16 mouse cellular contexts compared by ENCODE assay signal in the genomic region with DNA sequence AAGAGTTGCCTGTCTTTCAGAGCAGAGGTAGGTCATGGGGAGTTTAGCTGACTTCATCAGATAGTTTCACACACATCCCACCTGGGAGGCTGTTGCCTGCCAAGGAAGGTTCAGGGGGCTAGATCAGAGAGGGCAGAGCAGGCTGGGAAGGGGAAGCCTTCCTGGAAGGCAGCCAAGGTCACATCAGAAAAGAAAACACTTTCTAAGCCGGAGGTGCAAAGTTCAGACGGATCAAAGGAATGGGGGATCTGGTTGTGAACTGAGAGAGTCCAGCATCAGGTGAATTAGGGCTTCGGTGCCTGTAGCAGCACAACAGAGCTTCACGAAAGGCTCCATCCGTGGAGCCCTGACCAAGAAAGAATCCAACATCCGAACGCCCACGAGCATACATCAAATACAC.
DNase-seq lines count a peak whose midpoint lies in the region; TF ChIP-seq lines count a peak whose summit lies in the region.
"Had no signal": no experiment of that assay in that cellular context is flagged by ENCODE, and none has a peak within 500 bp of the region (broad histone marks: within the 10 kb centered on the region; RNA-seq: fewer than 3 reads in every experiment).

No protein-coding gene starts in this region.

- WGBS in small intestine, adult 2 months = 15% methylated on average over 8 of the region's 8 CpGs

- H3K4me1 ChIP-seq in small intestine, adult 2 months (ENCODE audit: control insufficient read depth, insufficient read depth, insufficient read length, low read length) = peaks cover 17% of the 10 kb centered on the region; the same call in 1 of the 2 replicates
- H3K4me1 ChIP-seq: limb, embryonic 15.5 days had no signal

- H3K4me3 ChIP-seq in small intestine, adult 2 months (ENCODE audit: low read depth, low read length) = no peak overlapping the region
- H3K4me3 ChIP-seq: heart, embryonic 13.5 days; limb, embryonic 15.5 days; midbrain, embryonic 13.5 days had no signal

- peak overlapping the region; percentile 24; the same call in 1 of the 2 replicates for H3K27ac ChIP-seq in small intestine, adult 2 months (ENCODE audit: insufficient read depth, low read depth, low read length)
- H3K27ac ChIP-seq: heart, embryonic 13.5 days; limb, embryonic 15.5 days; macrophage; midbrain, embryonic 13.5 days had no signal

- H3K27me3 ChIP-seq in small intestine, adult 2 months (ENCODE audit: control insufficient read depth, insufficient read depth, low read length) = no peaks in the 10 kb centered on the region
- H3K27me3 ChIP-seq: CH12.LX; heart, embryonic 13.5 days; limb, embryonic 15.5 days had no signal

- no peaks in the 10 kb centered on the region for H3K36me3 ChIP-seq in small intestine, adult 2 months (ENCODE audit: control insufficient read depth, insufficient read depth, low read length)
- H3K36me3 ChIP-seq: heart, embryonic 13.5 days; limb, embryonic 15.5 days; midbrain, embryonic 13.5 days had no signal

- TF ChIP-seq CTCF in small intestine, adult 2 months (IDR thresholded peaks at IDR 0.05; ENCODE audit: extremely low read depth, insufficient read length, insufficient replicate concordance, low read depth, low read length) = no peak

- DNase-seq in adrenal gland, postnatal 10 days = peak; percentile 23
- no peak for DNase-seq in adrenal gland, postnatal 25 days
- DNase-seq in kidney, adult 18-20 months = peak; percentile 9
- peak; percentile 23 for DNase-seq in liver
- DNase-seq in thymus, postnatal 25 days = no peak
- DNase-seq in left cerebral cortex, adult 9 months (ENCODE audit: low spot score in 2 of 2) = no peak
- DNase-seq in frontal cortex, postnatal 10 days (ENCODE audit: low spot score in 2 of 2) = no peak
- DNase-seq: cerebellum, postnatal 10 days; heart, postnatal 4 days; right cerebral cortex, postnatal 25 days had no signal

- no peak for TF ChIP-seq POLR2A in small intestine, adult 2 months (IDR thresholded peaks at IDR 0.05; ENCODE audit: low read depth, low read length)

Comparison
In these comparisons a context has a peak if more than half of its experiments do, and no peak if none do; other contexts are left out.
1. DNase-seq: peak in adrenal gland, postnatal 10 days (single experiment), kidney, adult 18-20 months (single experiment) and liver (single experiment); none in adrenal gland, postnatal 25 days (single experiment), thymus, postnatal 25 days (single experiment), left cerebral cortex, adult 9 months (0 of 2) and frontal cortex, postnatal 10 days (0 of 2).